Mouse (Mus musculus) ES-E14 (cell line): ENCODE data around the gene Slc38a8.

Experiments
- CHD2 ChIP-seq: IDR thresholded peaks from 2 replicates; pipeline ENCODE4 v1.6.1; 2014; ENCODE audit warnings: mild to moderate bottlenecking, low read depth, low read length, inconsistent platforms
- ZC3H11A ChIP-seq: IDR thresholded peaks from 2 replicates; pipeline ENCODE4 v1.6.1; 2012; ENCODE audit warnings: low read depth, mild to moderate bottlenecking, inconsistent platforms, low read length, borderline replicate concordance
- ZNF384 ChIP-seq: IDR thresholded peaks from 2 replicates; pipeline ENCODE4 v1.6.1; 2012; ENCODE audit warnings: low read depth, low read length, inconsistent platforms

GRCm38 (mm10) chr8:119430250-119430649, 71.2 kb downstream of the Slc38a8 start:
- TF ChIP-seq ZNF384, result no peak
- no peak for TF ChIP-seq CHD2
- no peak for TF ChIP-seq ZC3H11A
